Mouse (Mus musculus) cortical plate, adult 2 months (tissue): ENCODE measurements around the gene Ltf.

Source experiments
- CTCF ChIP-seq: fragments of 200-500 bp; IDR thresholded peaks from 2 replicates; pipeline ENCODE4 v1.5.1; 2011; ENCODE audit warnings: mild to moderate bottlenecking, control low read depth, low read length; ENCODE audit not compliant: insufficient read depth; ENCODE audit errors: extremely low read depth
- POLR2A ChIP-seq: fragments of 200-500 bp; IDR thresholded peaks from 2 replicates; pipeline ENCODE4 v1.6.1; 2011; ENCODE audit warnings: mild to moderate bottlenecking, low read length, control low read depth; ENCODE audit not compliant: insufficient read depth; ENCODE audit errors: extremely low read depth

GRCm38 (mm10) chr9:111047266-111047665 lies 28.2 kb downstream of the Ltf start:
- TF ChIP-seq CTCF (no peak), POLR2A (no peak)
